Mouse (Mus musculus) CH12.LX (cell line): Measurements from ENCODE around the gene Unc13a. TPM values are rescaled to one million over a fixed set of nuclear protein-coding genes. Genes with fewer than 3 reads are reported as not detected.

ENCODE experiments used
- DNase-seq: peaks from one replicate; pipeline ENCODE4 v3.0.0-alpha.2; 2013; ENCODE audit errors: extremely low read depth
- H3K27ac ChIP-seq: 2 replicates; pipeline ENCODE4 v1.5.1; 2012; ENCODE audit warnings: low read depth, mild to moderate bottlenecking, control low read depth, moderate library complexity; ENCODE audit not compliant: insufficient read depth
- H3K27me3 ChIP-seq: replicated peaks from 2 replicates; pipeline ENCODE3; 2012; ENCODE audit warnings: inconsistent platforms
- H3K36me3 ChIP-seq, 2 experiments: replicated peaks in 1 of 2; 2 replicates each; pipeline versions ENCODE3 to v1.6.1; 2012; ENCODE audit warnings: inconsistent platforms in 1 of 2, low read length in 1 of 2, mild to moderate bottlenecking in 1 of 2, mixed read lengths in 1 of 2, moderate library complexity in 1 of 2; ENCODE audit not compliant: control insufficient read depth in 1 of 2, insufficient read depth in 1 of 2
- H3K4me1 ChIP-seq, 2 experiments: 2 replicates each; pipeline ENCODE4 v1.6.1; 2012; ENCODE audit warnings: inconsistent platforms in 1 of 2, moderate library complexity in 1 of 2; ENCODE audit not compliant: insufficient read depth in 2 of 2, control insufficient read depth in 1 of 2
- H3K4me2 ChIP-seq: 2 replicates; pipeline ENCODE4 v1.6.1; 2012; ENCODE audit warnings: low read depth, mild to moderate bottlenecking, control low read depth; ENCODE audit not compliant: poor library complexity, insufficient read depth, severe bottlenecking
- H3K4me3 ChIP-seq, 3 experiments: fragments of 150-350 bp in 1 of 3; sonication (generic) in 1 of 3; replicated peaks in 1 of 3; 2 replicates each; pipeline versions ENCODE3 to v1.5.1; 2011 to 2012; ENCODE audit warnings: low read depth in 2 of 3, low read length in 2 of 3, mild to moderate bottlenecking in 2 of 3, moderate library complexity in 2 of 3, control low read depth in 1 of 3, improper control_type of control experiment in 1 of 3, inconsistent platforms in 1 of 3, mixed read lengths in 1 of 3; ENCODE audit not compliant: poor library complexity in 1 of 3
- H3K79me2 ChIP-seq: replicated peaks from 2 replicates; pipeline ENCODE4 v1.6.1; 2012; ENCODE audit warnings: mild to moderate bottlenecking, moderate library complexity; ENCODE audit not compliant: control insufficient read depth, poor library complexity, insufficient read depth, severe bottlenecking; ENCODE audit errors: extremely low read depth
- H3K9ac ChIP-seq: 2 replicates; pipeline ENCODE4 v1.6.1; 2012; ENCODE audit warnings: low read depth, mild to moderate bottlenecking, control low read depth, moderate library complexity; ENCODE audit not compliant: insufficient read depth
- H3K9me3 ChIP-seq: replicated peaks from 2 replicates; pipeline ENCODE3; 2012; ENCODE audit warnings: low read length, inconsistent platforms, mixed read lengths
- BHLHE40 ChIP-seq: IDR thresholded peaks from 2 replicates; pipeline ENCODE4 v1.6.1; 2011; ENCODE audit warnings: mild to moderate bottlenecking, low read depth, low read length, improper control_type of control experiment
- CHD1 ChIP-seq: IDR thresholded peaks from 2 replicates; pipeline ENCODE4 v1.6.1; 2012; ENCODE audit warnings: low read depth, low read length, improper control_type of control experiment, inconsistent platforms
- CTCF ChIP-seq, 2 experiments: IDR thresholded peaks in 1 of 2; conservative IDR thresholded peaks in 1 of 2; 2 replicates each; pipeline ENCODE4 v1.5.1; 2011 to 2012; ENCODE audit warnings: low read depth in 2 of 2, low read length in 2 of 2, improper control_type of control experiment in 1 of 2, inconsistent platforms in 1 of 2, mild to moderate bottlenecking in 1 of 2, moderate library complexity in 1 of 2
- E2F4 ChIP-seq: IDR thresholded peaks from 2 replicates; pipeline ENCODE4 v1.6.1; 2011; ENCODE audit warnings: low read depth, low read length, improper control_type of control experiment; ENCODE audit not compliant: insufficient replicate concordance
- ELF1 ChIP-seq: IDR thresholded peaks from 2 replicates; pipeline ENCODE4 v1.6.1; 2014; ENCODE audit warnings: low read depth, mild to moderate bottlenecking, inconsistent platforms, low read length, improper control_type of control experiment
- EP300 ChIP-seq: IDR thresholded peaks from 2 replicates; pipeline ENCODE4 v1.6.1; 2011; ENCODE audit warnings: low read length, improper control_type of control experiment
- ETS1 ChIP-seq: conservative IDR thresholded peaks from 2 replicates; pipeline ENCODE4 v1.6.1; 2012; ENCODE audit warnings: low read depth, mild to moderate bottlenecking, inconsistent platforms, low read length, improper control_type of control experiment, moderate library complexity
- GABPA ChIP-seq: IDR thresholded peaks from 2 replicates; pipeline ENCODE4 v1.6.1; 2012; ENCODE audit warnings: low read depth, low read length, improper control_type of control experiment, inconsistent platforms; ENCODE audit not compliant: insufficient replicate concordance
- HCFC1 ChIP-seq: IDR thresholded peaks from 2 replicates; pipeline ENCODE4 v1.6.1; 2012; ENCODE audit warnings: low read depth, mild to moderate bottlenecking, inconsistent platforms, low read length, improper control_type of control experiment
- IRF4 ChIP-seq: IDR thresholded peaks from 2 replicates; pipeline ENCODE4 v1.6.1; 2014; ENCODE audit warnings: low read depth, mild to moderate bottlenecking, inconsistent platforms, low read length, improper control_type of control experiment
- JUND ChIP-seq: conservative IDR thresholded peaks from 2 replicates; pipeline ENCODE4 v1.6.1; 2011; ENCODE audit warnings: low read depth, low read length, improper control_type of control experiment
- KAT2A ChIP-seq: IDR thresholded peaks from 2 replicates; pipeline ENCODE4 v1.6.1; 2012; ENCODE audit warnings: low read length, improper control_type of control experiment, inconsistent platforms; ENCODE audit not compliant: insufficient replicate concordance
- MAFK ChIP-seq: IDR thresholded peaks from 2 replicates; pipeline ENCODE4 v1.6.1; 2011; ENCODE audit warnings: low read length, improper control_type of control experiment; ENCODE audit not compliant: insufficient replicate concordance
- MAX ChIP-seq: IDR thresholded peaks from 2 replicates; pipeline ENCODE4 v1.6.1; 2011; ENCODE audit warnings: low read length, improper control_type of control experiment
- MEF2A ChIP-seq: IDR thresholded peaks from 2 replicates; pipeline ENCODE4 v1.6.1; 2014; ENCODE audit warnings: low read depth, mild to moderate bottlenecking, inconsistent platforms, low read length, improper control_type of control experiment, borderline replicate concordance
- MXI1 ChIP-seq: IDR thresholded peaks from 2 replicates; pipeline ENCODE4 v1.6.1; 2011; ENCODE audit warnings: mild to moderate bottlenecking, low read depth, low read length, improper control_type of control experiment
- MYC ChIP-seq: IDR thresholded peaks from 2 replicates; pipeline ENCODE4 v1.6.1; 2011; ENCODE audit warnings: low read depth, mild to moderate bottlenecking, improper control_type of control experiment, low read length
- PAX5 ChIP-seq: IDR thresholded peaks from 2 replicates; pipeline ENCODE4 v1.6.1; 2012; ENCODE audit warnings: low read length, inconsistent platforms, mixed read lengths
- RAD21 ChIP-seq: IDR thresholded peaks from 2 replicates; pipeline ENCODE4 v1.6.1; 2011; ENCODE audit warnings: low read depth, mild to moderate bottlenecking, low read length, improper control_type of control experiment, moderate library complexity
- SIN3A ChIP-seq: IDR thresholded peaks from 2 replicates; pipeline ENCODE4 v1.6.1; 2012; ENCODE audit warnings: low read length, improper control_type of control experiment, inconsistent platforms
- SMC3 ChIP-seq: IDR thresholded peaks from 2 replicates; pipeline ENCODE4 v1.6.1; 2011; ENCODE audit warnings: low read depth, low read length, improper control_type of control experiment
- TBP ChIP-seq: conservative IDR thresholded peaks from 2 replicates; pipeline ENCODE4 v1.6.1; 2011; ENCODE audit warnings: low read depth, low read length, improper control_type of control experiment
- TCF12 ChIP-seq: IDR thresholded peaks from 2 replicates; pipeline ENCODE4 v1.6.1; 2014; ENCODE audit warnings: low read depth, mild to moderate bottlenecking, inconsistent platforms, low read length, improper control_type of control experiment
- USF2 ChIP-seq: conservative IDR thresholded peaks from 2 replicates; pipeline ENCODE4 v1.6.1; 2011; ENCODE audit warnings: low read depth, low read length, improper control_type of control experiment
- ZC3H11A ChIP-seq: IDR thresholded peaks from 2 replicates; pipeline ENCODE4 v1.6.1; 2012; ENCODE audit warnings: low read depth, mild to moderate bottlenecking, inconsistent platforms, low read length, improper control_type of control experiment
- ZKSCAN1 ChIP-seq: IDR thresholded peaks from 2 replicates; pipeline ENCODE4 v1.6.1; 2012; ENCODE audit warnings: low read depth, inconsistent platforms, low read length, improper control_type of control experiment, borderline replicate concordance
- dilution Hi-C: fragments of 300-500 bp; cut with MboI; formaldehyde crosslinking; loops from 2 replicates; pipeline ENCODE4 v1.14.3; 2020; ENCODE audit warnings: low sequenced_read_pairs; ENCODE audit not compliant: extremely low pct_unique_long_range_greater_than_20kb, extremely low pct_ligation_motif_present
- in situ Hi-C: fragments of 300-500 bp; cut with MboI; formaldehyde crosslinking; loops from 3 replicates; pipeline ENCODE4 v1.14.3; 2019; ENCODE audit warnings: low sequenced_read_pairs, low pct_ligation_motif_present, low pct_unique_long_range_greater_than_20kb, mixed read lengths
- polyA plus RNA-seq: library from polyadenylated mRNA; unstranded; fragments of >175 nt; gene quantifications from 2 replicates; pipeline ENCODE4 v1.2.1, GENCODE M21; 2012; ENCODE audit warnings: low read depth; ENCODE audit not compliant: insufficient read length
- total RNA-seq, 2 experiments: library from RNA; depleted of rRNA; stranded (reverse); fragments of 300-350 nt in 1 of 2; fragments of >200 nt in 1 of 2; gene quantifications; 2 replicates each; pipeline ENCODE4 v1.2.3; 2012 to 2014

Gene Unc13a
- total and polyA plus RNA-seq, 3 experiments, result 0.68 to 2.1 (median 1.0) TPM

- Histone ChIP-seq H3K9me3 (no peaks in the 10 kb centered on the region), H3K4me2 (no peak overlapping the region), H3K4me1 (peaks cover 27 to 59% of the 10 kb centered on the region in 2 experiments), H3K27ac (no peak overlapping the region), H3K79me2 (no peaks in the 10 kb centered on the region), H3K27me3 (no peaks in the 10 kb centered on the region), H3K9ac (no peak overlapping the region), H3K36me3 (no peaks in the 10 kb centered on the region), H3K4me3 (no peak overlapping the region)
- no peak for DNase-seq
- no peak for TF ChIP-seq TBP
- no peak for TF ChIP-seq PAX5
- no peak for TF ChIP-seq ZC3H11A
- no peak for TF ChIP-seq ETS1
- no peak for TF ChIP-seq HCFC1
- TF ChIP-seq ZKSCAN1, result no peak
- TF ChIP-seq GABPA, result no peak
- no peak for TF ChIP-seq MEF2A
- TF ChIP-seq CHD1, result no peak
- TF ChIP-seq ELF1, result no peak
- no peak for TF ChIP-seq TCF12
- no peak for TF ChIP-seq SIN3A
- no peak for TF ChIP-seq RAD21
- no peak for TF ChIP-seq BHLHE40
- TF ChIP-seq SMC3, result no peak
- TF ChIP-seq CTCF (conservative IDR thresholded peaks at IDR 0.05 in 1 of 2, IDR thresholded peaks at IDR 0.05 in 1 of 2; ENCODE audit: low read depth in 2 of 2, low read length in 2 of 2), result no peak
- no peak for TF ChIP-seq IRF4
- no peak for TF ChIP-seq E2F4
- no peak for TF ChIP-seq JUND
- dilution Hi-C loops, result no loop called here
- in situ Hi-C loops, result no loop called here
Measured at GRCm38 (mm10) chr8:71639318-71639717, 32.2 kb downstream of the Unc13a start.

GRCm38 (mm10) chr8:71638321-71638720 lies 33.2 kb downstream of the Unc13a start:
- Histone ChIP-seq H3K27me3 (no peaks in the 10 kb centered on the region), H3K4me1 (peaks cover 27 to 64% of the 10 kb centered on the region in 2 experiments), H3K9me3 (no peaks in the 10 kb centered on the region), H3K9ac (no peak overlapping the region), H3K4me2 (no peak overlapping the region), H3K36me3 (no peaks in the 10 kb centered on the region), H3K4me3 (no peak overlapping the region), H3K79me2 (no peaks in the 10 kb centered on the region), H3K27ac (no peak overlapping the region)
- dilution Hi-C loops, result no loop called here
- in situ Hi-C loops, result no loop called here
- TF ChIP-seq SMC3, result no peak
- TF ChIP-seq ELF1, result no peak
- no peak for TF ChIP-seq EP300
- no peak for TF ChIP-seq MYC
- no peak for TF ChIP-seq IRF4
- no peak for TF ChIP-seq HCFC1
- no peak for TF ChIP-seq PAX5
- TF ChIP-seq MXI1, result no peak
- no peak for TF ChIP-seq USF2
- no peak for TF ChIP-seq KAT2A
- no peak for TF ChIP-seq TCF12
- TF ChIP-seq ZC3H11A, result no peak
- no peak for TF ChIP-seq MAFK
- TF ChIP-seq CHD1, result no peak
- no peak for TF ChIP-seq MAX
- TF ChIP-seq JUND, result no peak
- DNase-seq, result no peak
